ENCODE assay signal across 9 mouse cellular contexts in the genomic region with DNA sequence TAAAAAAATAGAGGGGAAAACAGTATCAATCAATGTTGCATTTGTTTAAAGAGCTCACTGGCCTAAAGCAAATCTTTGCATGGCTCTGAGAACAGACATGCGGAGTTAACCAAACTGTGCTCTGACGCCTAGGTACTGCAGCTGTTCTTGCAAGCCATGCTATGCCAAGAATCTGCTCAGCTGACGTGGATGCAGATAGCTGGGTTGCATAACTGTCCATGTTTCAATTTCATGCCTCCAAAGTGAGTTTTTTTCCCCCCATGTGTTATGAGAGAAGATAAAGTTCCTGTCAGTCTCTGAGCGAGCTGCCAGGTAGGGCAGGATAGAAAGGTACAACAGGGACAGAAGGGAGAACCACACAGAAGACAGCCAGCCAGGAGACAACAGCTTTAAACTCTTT. TPM values are rescaled to one million over a fixed set of nuclear protein-coding genes. Genes with fewer than 3 reads are reported as not detected.
A peak's percentile ranks its signal among the peaks of the same experiment; 100 is the strongest.
DNase-seq lines count a peak whose midpoint lies in the region; ATAC-seq and TF ChIP-seq lines count a peak whose summit lies in the region.
"Had no signal": no experiment of that assay in that cellular context is flagged by ENCODE, and none has a peak within 500 bp of the region (broad histone marks: within the 10 kb centered on the region; RNA-seq: fewer than 3 reads in every experiment).

No protein-coding gene starts in this region.

- no peaks in the 10 kb centered on the region for H3K9me3 ChIP-seq in heart, embryonic 14.5 days (ENCODE audit: control insufficient read depth, low read length)
- no peaks in the 10 kb centered on the region for H3K9me3 ChIP-seq in liver, postnatal 0 days (ENCODE audit: low read length)

- no peaks in the 10 kb centered on the region for H3K36me3 ChIP-seq in heart, embryonic 14.5 days (ENCODE audit: control insufficient read depth, insufficient read depth, low read length)
- no peaks in the 10 kb centered on the region; the same call in 1 of the 2 replicates for H3K36me3 ChIP-seq in liver, postnatal 0 days (replicated peaks; ENCODE audit: insufficient read depth, low read length)

- TF ChIP-seq POLR2A in bone marrow macrophage, adult 2 months (IDR thresholded peaks at IDR 0.05; ENCODE audit: borderline replicate concordance, low read depth, low read length): no peak

- no peak for TF ChIP-seq EP300 in liver, postnatal 0 days (IDR thresholded peaks at IDR 0.05; ENCODE audit: low read depth)

- WGBS in heart, embryonic 14.5 days: 19% methylated on average over 4 of the region's 4 CpGs
- WGBS in liver, postnatal 0 days (ENCODE audit: insufficient replicate concordance): 38% methylated on average over 4 of the region's 4 CpGs

- H3K4me3 ChIP-seq in bone marrow macrophage, adult 2 months (ENCODE audit: insufficient read depth, low read length): no peak overlapping the region
- H3K4me3 ChIP-seq in heart, embryonic 14.5 days (ENCODE audit: control insufficient read depth in 1 of 2, insufficient read depth in 1 of 2, low read depth in 1 of 2, low read length in 2 of 2): no peak overlapping the region
- H3K4me3 ChIP-seq in liver, postnatal 0 days (ENCODE audit: low read depth, low read length): no peak overlapping the region

- no peak for ATAC-seq in heart, embryonic 14.5 days (ENCODE audit: insufficient number of reproducible peaks, insufficient read depth, low FRiP score, low read depth)
- peak; percentile 40; the same call in 1 of the 2 replicates for ATAC-seq in liver, postnatal 0 days
- ATAC-seq in CD4-positive, CD25-positive, alpha-beta regulatory T cell, adult 4 months: no peak

- TF ChIP-seq CTCF in bone marrow macrophage, adult 2 months (IDR thresholded peaks at IDR 0.05; ENCODE audit: low read depth, low read length): no peak
- no peak for TF ChIP-seq CTCF in liver, postnatal 0 days (IDR thresholded peaks at IDR 0.05; ENCODE audit: low read depth)

- H3K27ac ChIP-seq in bone marrow macrophage, adult 2 months (ENCODE audit: insufficient read depth, low read depth, low read length): peak overlapping the region; percentile 5
- peak overlapping the region; percentile 60 to 66; a peak in 3 of 4 replicates for H3K27ac ChIP-seq in heart, embryonic 14.5 days (replicated peaks in 1 of 2; ENCODE audit: control insufficient read depth in 1 of 2, insufficient read depth in 1 of 2, low read depth in 2 of 2, low read length in 2 of 2)
- peak overlapping the region; percentile 53; the same call in 1 of the 2 replicates for H3K27ac ChIP-seq in liver, postnatal 0 days (ENCODE audit: low read depth)

- H3K4me2 ChIP-seq in heart, embryonic 14.5 days (ENCODE audit: low read length): peak overlapping the region; percentile 35
- H3K4me2 ChIP-seq in liver, postnatal 0 days (ENCODE audit: low read depth, low read length): no peak overlapping the region

- H3K9ac ChIP-seq in heart, embryonic 14.5 days (ENCODE audit: low read length): peak overlapping the region; percentile 38; the same call in 1 of the 2 replicates
- H3K9ac ChIP-seq in liver, postnatal 0 days (replicated peaks): no peak overlapping the region

- H3K4me1 ChIP-seq in bone marrow macrophage, adult 2 months (ENCODE audit: control insufficient read depth, insufficient read depth, low read length): peaks cover 36% of the 10 kb centered on the region
- H3K4me1 ChIP-seq in heart, embryonic 14.5 days (ENCODE audit: control insufficient read depth in 2 of 2, insufficient read depth in 2 of 2, low read length in 2 of 2): peaks cover 9 to 17% of the 10 kb centered on the region in 2 experiments
- peaks cover 17% of the 10 kb centered on the region for H3K4me1 ChIP-seq in liver, postnatal 0 days (ENCODE audit: insufficient read depth)

- H3K27me3 ChIP-seq in heart, embryonic 14.5 days (ENCODE audit: control insufficient read depth, insufficient read depth, low read length): no peaks in the 10 kb centered on the region
- no peaks in the 10 kb centered on the region for H3K27me3 ChIP-seq in liver, postnatal 0 days (ENCODE audit: insufficient read depth, low read length)

- DNase-seq in kidney, adult 9 months: peak; percentile 42
- DNase-seq in kidney, adult 8-10 months: no peak
- no peak for DNase-seq in liver, postnatal 0 days
- no peak for DNase-seq in cerebellum, postnatal 14 days
- no peak for DNase-seq in B cell, adult 2 months
- DNase-seq: cerebellum, adult 8-10 months had no signal

RNA-seq across cellular contexts. Expression of gene Mfsd4b1, which starts 44.2 kb away (rescaled TPM):
- polyA plus RNA-seq in bone marrow macrophage, adult 2 months (2012; ENCODE audit: insufficient read depth, insufficient read length, missing spikeins): not detected in 2 replicates
- 0.58 and 0.89 TPM in 2 replicates for polyA plus RNA-seq in heart, embryonic 14.5 days (2014; fragmentation: Nextera tagmentation; extraction: Ambion mirVana)
- 6.0 and 6.1 TPM in 2 replicates for polyA plus RNA-seq in liver, postnatal 0 days (2015; fragmentation: Nextera tagmentation; extraction: Ambion mirVana)
- not detected for polyA plus RNA-seq in CD4-positive, CD25-positive, alpha-beta regulatory T cell, adult 4 months (2017; shearing (Covaris generic))

Comparison
In these comparisons a context has a peak if more than half of its experiments do, and no peak if none do; other contexts are left out.
1. H3K27ac ChIP-seq: peak in every context shown above with its lines; median percentile 63 in heart, embryonic 14.5 days; 53 in liver, postnatal 0 days; 5 in bone marrow macrophage, adult 2 months.